Mouse (Mus musculus) limb, embryonic 15.5 days (tissue): ENCODE results near the gene Ptprn2. TPM values are rescaled to one million over a fixed set of nuclear protein-coding genes. Genes with fewer than 3 reads are reported as not detected.

Experiments used
- ATAC-seq: fragments of 200-750 bp; cut with Nextera tagmentation; 2 replicates; pipeline ENCODE4 v1.8.0; 2017; ENCODE audit warnings: low read depth, moderate TSS enrichment; ENCODE audit not compliant: insufficient number of reproducible peaks, low FRiP score, low TSS enrichment
- H3K27ac ChIP-seq: fragments of 300-500 bp; sonication (generic); 2 replicates; pipeline ENCODE4 v1.5.1; 2015; ENCODE audit warnings: moderate library complexity, mild to moderate bottlenecking, inconsistent platforms
- H3K27me3 ChIP-seq: fragments of 300-500 bp; sonication (generic); 2 replicates; pipeline ENCODE4 v1.6.1; 2015; ENCODE audit warnings: inconsistent platforms
- H3K36me3 ChIP-seq: fragments of 300-500 bp; sonication (generic); 2 replicates; pipeline ENCODE4 v1.6.1; 2015; ENCODE audit warnings: inconsistent platforms
- H3K4me1 ChIP-seq: fragments of 300-500 bp; sonication (generic); 2 replicates; pipeline ENCODE4 v1.6.1; 2015; ENCODE audit warnings: inconsistent platforms
- H3K4me2 ChIP-seq: fragments of 300-500 bp; sonication (generic); 2 replicates; pipeline ENCODE4 v1.6.1; 2015; ENCODE audit warnings: mild to moderate bottlenecking, inconsistent platforms
- H3K4me3 ChIP-seq: fragments of 300-500 bp; sonication (generic); 2 replicates; pipeline ENCODE4 v1.5.1; 2015; ENCODE audit warnings: mild to moderate bottlenecking, inconsistent platforms
- H3K9ac ChIP-seq: fragments of 300-500 bp; sonication (generic); 2 replicates; pipeline ENCODE4 v1.6.1; 2015; ENCODE audit warnings: inconsistent platforms
- H3K9me3 ChIP-seq: fragments of 300-500 bp; sonication (generic); 2 replicates; pipeline ENCODE4 v1.6.1; 2016; ENCODE audit warnings: inconsistent platforms
- WGBS: fragments of 180-500 bp; shearing (Covaris S2); methylation state at CpG from one replicate; pipeline ENCODE4 v1.1.7; 2015; 5-methylcytosine and 5-hydroxymethylcytosine counted together
- polyA plus RNA-seq: library from polyadenylated mRNA; unstranded; fragments of >200 nt; fragmentation: Nextera tagmentation; extraction: Ambion mirVana; gene quantifications from 2 replicates; pipeline ENCODE4 v1.2.1, GENCODE M21; 2015

Gene Ptprn2
- polyA plus RNA-seq, 1 experiment from 2014 or later, result 0.15 TPM

GRCm38 (mm10) chr12:117159669-117160210 lies 674.2 kb downstream of the Ptprn2 start:
- H3K36me3 ChIP-seq, result no peaks in the 10 kb centered on the region
- H3K9ac ChIP-seq, result no peak overlapping the region
- H3K27me3 ChIP-seq, result peaks cover 78% of the 10 kb centered on the region
- peaks cover 26% of the 10 kb centered on the region for H3K4me1 ChIP-seq
- no peaks in the 10 kb centered on the region for H3K9me3 ChIP-seq
- no peak overlapping the region for H3K27ac ChIP-seq
- WGBS, result 8% methylated on average over 15 of the region's 15 CpGs
- peak overlapping the region; percentile 53 for H3K4me2 ChIP-seq
- H3K4me3 ChIP-seq, result peak overlapping the region; percentile 29
- no peak for ATAC-seq

GRCm38 (mm10) chr12:117160211-117160891 lies 674.8 kb downstream of the Ptprn2 start:
- WGBS, result 5% methylated on average over 30 of the region's 30 CpGs
- Histone ChIP-seq H3K36me3 (no peaks in the 10 kb centered on the region), H3K9ac (no peak overlapping the region), H3K9me3 (no peaks in the 10 kb centered on the region), H3K4me3 (peak overlapping the region; percentile 29), H3K4me1 (peaks cover 19% of the 10 kb centered on the region), H3K27me3 (peaks cover 72% of the 10 kb centered on the region), H3K27ac (no peak overlapping the region), H3K4me2 (peak overlapping the region; percentile 53)
- no peak for ATAC-seq

DNA sequence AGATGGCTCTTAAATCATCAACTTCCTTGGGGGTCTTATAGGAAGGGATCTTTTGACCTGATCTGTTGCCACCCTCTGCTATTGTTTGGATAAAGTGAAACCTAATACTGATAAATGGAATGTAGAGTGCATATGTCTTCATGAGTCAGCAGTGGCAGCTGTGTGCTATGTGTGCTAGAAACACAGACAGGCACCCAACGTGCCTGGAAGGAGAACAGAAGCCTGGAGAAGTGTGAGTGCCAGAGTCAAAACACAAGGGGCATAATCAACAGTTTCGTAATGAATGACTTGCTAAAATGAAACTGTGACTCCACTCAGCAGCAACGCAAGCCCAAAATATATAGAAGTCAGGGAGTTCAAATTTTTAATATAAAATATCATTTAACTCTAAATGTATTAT lies 676.7 kb downstream of the Ptprn2 start:
- Histone ChIP-seq H3K4me2 (no peak overlapping the region), H3K9ac (no peak overlapping the region), H3K36me3 (no peaks in the 10 kb centered on the region), H3K9me3 (no peaks in the 10 kb centered on the region), H3K27me3 (peaks cover 58% of the 10 kb centered on the region), H3K27ac (no peak overlapping the region), H3K4me3 (no peak overlapping the region), H3K4me1 (peaks cover 17% of the 10 kb centered on the region)
- 58% methylated on average over 3 of the region's 3 CpGs for WGBS
- no peak for ATAC-seq

GRCm38 (mm10) chr12:117163789-117164188 lies 678.3 kb downstream of the Ptprn2 start:
- Histone ChIP-seq H3K27ac (no peak overlapping the region), H3K9me3 (no peaks in the 10 kb centered on the region), H3K36me3 (no peaks in the 10 kb centered on the region), H3K9ac (no peak overlapping the region), H3K27me3 (peaks cover 42% of the 10 kb centered on the region), H3K4me1 (peaks cover 17% of the 10 kb centered on the region), H3K4me3 (no peak overlapping the region), H3K4me2 (no peak overlapping the region)
- no peak for ATAC-seq
- 44% methylated on average over 3 of the region's 3 CpGs for WGBS

DNA sequence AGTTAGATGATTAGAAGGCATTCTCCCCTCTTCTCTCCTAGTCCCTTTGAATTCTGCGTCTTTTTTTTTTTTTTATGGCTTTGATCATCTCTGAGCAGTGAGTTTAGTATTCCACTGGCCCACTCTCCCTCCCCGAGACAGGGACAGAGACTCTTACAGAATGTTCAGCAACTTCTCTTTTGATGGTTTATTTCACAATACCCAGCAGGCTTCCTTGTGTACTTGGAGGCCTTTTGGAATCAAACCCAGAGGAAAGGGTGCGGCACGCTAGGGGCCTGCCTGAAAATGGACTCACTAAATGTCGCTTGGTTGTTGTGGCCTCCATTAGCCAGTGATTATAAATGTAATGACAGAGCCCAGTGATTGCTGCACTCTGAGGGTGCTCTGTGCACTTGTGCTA lies 680.7 kb downstream of the Ptprn2 start:
- Histone ChIP-seq H3K27ac (no peak overlapping the region), H3K4me2 (no peak overlapping the region), H3K36me3 (no peaks in the 10 kb centered on the region), H3K4me3 (no peak overlapping the region), H3K9me3 (no peaks in the 10 kb centered on the region), H3K27me3 (peaks cover 17% of the 10 kb centered on the region), H3K9ac (no peak overlapping the region), H3K4me1 (no peaks in the 10 kb centered on the region)
- no peak for ATAC-seq
- 70% methylated on average over 5 of the region's 5 CpGs for WGBS

DNA sequence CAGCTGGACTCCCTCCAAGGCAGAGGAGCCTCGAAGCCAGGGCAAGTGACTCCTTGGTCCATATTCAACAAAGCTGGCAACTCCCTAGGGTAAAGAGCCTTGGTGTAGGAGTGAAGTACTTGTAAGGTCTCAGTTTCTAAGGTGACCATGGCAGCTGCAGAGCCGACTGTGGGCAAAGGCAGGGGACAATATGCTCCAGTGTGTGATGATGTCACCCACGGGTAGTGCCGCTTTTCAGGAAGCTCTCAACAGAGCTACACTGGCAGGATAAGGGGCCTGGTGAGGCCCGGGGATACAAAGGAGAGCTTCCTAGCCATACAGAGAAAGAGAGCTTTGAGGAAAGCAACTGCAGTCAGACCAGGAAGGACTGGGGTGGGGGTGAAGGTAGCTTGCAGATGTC lies 684.1 kb downstream of the Ptprn2 start:
- WGBS, result 59% methylated on average over 5 of the region's 5 CpGs
- no peak overlapping the region for H3K4me3 ChIP-seq
- no peaks in the 10 kb centered on the region for H3K9me3 ChIP-seq
- no peak overlapping the region for H3K4me2 ChIP-seq
- H3K27me3 ChIP-seq, result no peaks in the 10 kb centered on the region
- no peak overlapping the region for H3K27ac ChIP-seq
- peaks cover 19% of the 10 kb centered on the region for H3K4me1 ChIP-seq
- H3K9ac ChIP-seq, result no peak overlapping the region
- ATAC-seq, result no peak
- H3K36me3 ChIP-seq, result no peaks in the 10 kb centered on the region

DNA sequence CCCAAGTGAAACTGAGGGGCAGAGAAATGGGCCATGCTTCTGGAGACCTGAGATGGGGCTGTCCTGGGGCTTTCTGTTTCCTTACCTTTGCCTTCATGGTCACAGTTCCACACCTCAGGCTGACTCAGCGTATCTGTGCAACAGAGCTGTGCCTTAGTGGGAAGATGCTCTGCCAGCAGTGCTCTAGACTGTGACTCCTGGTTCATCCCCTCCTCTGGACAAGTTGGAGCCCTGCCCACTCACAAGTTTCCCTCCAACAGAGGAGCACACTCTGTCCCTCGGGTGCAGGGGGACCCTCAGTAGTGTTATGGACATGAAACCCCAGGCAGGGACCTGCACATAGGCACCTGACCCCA lies 687.0 kb downstream of the Ptprn2 start:
- ATAC-seq, result no peak; the same call in 1 of the 2 replicates
- no peak overlapping the region for H3K27ac ChIP-seq
- H3K4me1 ChIP-seq, result peaks cover 19% of the 10 kb centered on the region
- no peaks in the 10 kb centered on the region for H3K9me3 ChIP-seq
- no peaks in the 10 kb centered on the region for H3K36me3 ChIP-seq
- H3K27me3 ChIP-seq, result no peaks in the 10 kb centered on the region
- 48% methylated on average over 2 of the region's 2 CpGs for WGBS
- no peak overlapping the region for H3K9ac ChIP-seq
- H3K4me2 ChIP-seq, result no peak overlapping the region
- H3K4me3 ChIP-seq, result no peak overlapping the region

DNA sequence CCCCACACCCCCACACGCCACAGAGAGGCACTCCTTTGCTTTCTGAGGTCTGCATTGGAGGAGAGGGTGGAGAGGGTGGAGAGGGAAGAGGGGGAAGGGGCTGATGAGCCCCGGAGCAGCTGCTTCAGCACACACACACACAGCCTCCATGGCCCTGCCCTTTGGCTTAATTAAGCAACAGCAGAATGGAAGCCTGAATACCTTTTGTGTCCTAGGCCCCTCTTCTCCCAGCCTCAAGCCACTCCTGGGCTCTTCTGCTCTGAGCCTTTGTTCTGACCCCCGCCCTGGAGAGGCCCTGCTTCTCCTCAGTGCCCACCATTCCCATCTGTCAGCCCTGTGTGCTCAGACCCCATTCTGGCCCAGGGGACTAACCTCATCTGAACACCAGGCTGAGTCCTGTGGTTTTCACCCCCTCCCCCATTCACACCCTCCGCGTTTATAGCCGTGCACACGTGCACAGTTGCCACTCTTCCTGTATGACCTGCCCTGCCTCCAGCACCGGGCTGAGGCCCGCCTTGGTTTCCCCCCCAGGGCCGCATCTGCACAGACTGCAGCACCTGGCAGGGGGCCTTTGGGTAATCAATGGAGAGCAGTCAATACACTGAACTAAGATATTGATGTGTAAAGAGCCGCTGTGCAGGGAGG lies 687.5 kb downstream of the Ptprn2 start:
- Histone ChIP-seq H3K9ac (no peak overlapping the region), H3K4me2 (no peak overlapping the region), H3K4me1 (peaks cover 19% of the 10 kb centered on the region), H3K9me3 (no peaks in the 10 kb centered on the region), H3K27me3 (no peaks in the 10 kb centered on the region), H3K27ac (no peak overlapping the region), H3K36me3 (no peaks in the 10 kb centered on the region), H3K4me3 (no peak overlapping the region)
- 18% methylated on average over 11 of the region's 11 CpGs for WGBS
- ATAC-seq, result peak; percentile 52; the same call in 1 of the 2 replicates

DNA sequence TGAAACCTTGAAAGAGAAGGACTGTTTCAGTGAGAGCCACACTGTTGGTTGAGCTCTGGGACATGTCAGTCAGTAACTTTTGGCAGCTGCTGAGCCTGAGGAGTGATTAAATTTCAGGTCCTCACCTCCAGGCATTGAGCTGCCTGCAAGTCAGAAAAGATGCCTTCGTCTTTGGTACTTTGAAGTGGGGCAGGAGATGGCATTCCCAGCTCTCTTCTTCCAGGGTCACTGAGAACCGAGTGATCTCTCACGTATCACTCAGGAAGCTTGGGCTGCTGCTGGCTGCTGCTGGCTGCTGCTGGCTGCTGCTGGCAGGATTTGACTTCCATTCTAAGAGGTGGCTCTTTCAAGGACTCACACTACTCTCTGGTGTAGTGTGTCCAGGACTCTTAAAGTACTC lies 688.7 kb downstream of the Ptprn2 start:
- no peak for ATAC-seq
- WGBS, result 27% methylated on average over 3 of the region's 3 CpGs

GRCm38 (mm10) chr12:117175072-117175681 lies 689.7 kb downstream of the Ptprn2 start:
- no peak overlapping the region for H3K27ac ChIP-seq
- H3K27me3 ChIP-seq, result no peaks in the 10 kb centered on the region
- 87% methylated on average over 15 of the region's 15 CpGs for WGBS
- no peaks in the 10 kb centered on the region for H3K9me3 ChIP-seq
- no peak overlapping the region for H3K4me3 ChIP-seq
- no peak for ATAC-seq
- H3K36me3 ChIP-seq, result no peaks in the 10 kb centered on the region
- H3K4me1 ChIP-seq, result peaks cover 19% of the 10 kb centered on the region
- no peak overlapping the region for H3K9ac ChIP-seq
- no peak overlapping the region for H3K4me2 ChIP-seq

More for the DNA sequence above, 688.7 kb downstream of the Ptprn2 start:
- Histone ChIP-seq H3K27me3 (no peaks in the 10 kb centered on the region), H3K36me3 (no peaks in the 10 kb centered on the region), H3K9ac (no peak overlapping the region), H3K4me1 (peaks cover 19% of the 10 kb centered on the region), H3K4me3 (no peak overlapping the region), H3K4me2 (no peak overlapping the region), H3K27ac (no peak overlapping the region), H3K9me3 (no peaks in the 10 kb centered on the region)

DNA sequence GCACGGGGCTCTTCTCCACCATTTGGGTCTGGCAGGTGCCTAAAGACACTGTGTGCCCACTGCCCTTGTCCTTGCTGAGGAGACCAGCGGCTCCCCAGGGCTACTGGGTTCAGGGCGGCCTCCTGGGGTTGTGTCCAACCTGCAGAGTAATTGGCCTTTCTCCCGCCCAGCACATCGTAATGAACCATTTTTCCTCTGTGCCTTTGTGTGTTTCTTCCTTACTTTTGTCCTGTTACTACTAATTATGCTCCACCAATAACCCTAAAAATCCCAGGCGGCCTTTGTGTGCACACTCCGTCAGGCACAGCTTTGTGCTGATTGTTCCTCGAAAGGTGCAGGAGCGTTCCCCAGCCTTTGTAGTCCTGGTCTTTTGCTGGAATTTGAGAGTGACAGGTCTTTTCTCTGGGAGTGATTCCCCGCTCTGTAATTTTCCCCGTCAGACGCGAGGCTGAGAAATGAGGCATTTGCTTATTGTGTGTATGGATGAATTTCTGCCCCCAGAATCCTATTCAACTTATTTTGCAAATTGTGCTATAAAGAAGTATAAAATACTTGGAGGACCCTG lies 690.8 kb downstream of the Ptprn2 start:
- Histone ChIP-seq H3K27me3 (no peaks in the 10 kb centered on the region), H3K9ac (no peak overlapping the region), H3K36me3 (no peaks in the 10 kb centered on the region), H3K4me2 (no peak overlapping the region), H3K4me1 (peaks cover 19% of the 10 kb centered on the region), H3K4me3 (no peak overlapping the region), H3K9me3 (no peaks in the 10 kb centered on the region), H3K27ac (no peak overlapping the region)
- 68% methylated on average over 13 of the region's 13 CpGs for whole genome bisulfite sequencing
- ATAC-seq, result no peak

DNA sequence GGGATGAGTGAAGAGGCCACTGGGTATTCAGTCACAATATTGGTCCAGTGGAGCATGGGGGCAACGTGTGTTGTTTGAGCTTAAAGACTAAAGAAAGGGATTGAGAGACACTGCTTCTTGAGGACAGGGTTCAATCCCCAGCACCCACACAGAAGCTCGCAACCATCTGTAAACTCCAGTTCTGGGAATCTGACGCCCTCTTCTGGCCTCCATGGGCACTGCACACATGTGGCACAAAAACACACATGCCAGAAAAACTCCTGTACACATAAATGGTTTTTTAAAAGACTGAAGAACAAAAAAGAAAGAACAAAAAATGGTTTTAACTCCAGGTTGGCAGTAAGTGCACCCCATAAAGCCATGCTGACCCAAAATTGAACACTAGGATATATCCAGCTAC lies 701.6 kb downstream of the Ptprn2 start:
- H3K9ac ChIP-seq, result no peak overlapping the region
- H3K4me1 ChIP-seq, result no peaks in the 10 kb centered on the region
- H3K27me3 ChIP-seq, result no peaks in the 10 kb centered on the region
- no peak overlapping the region for H3K4me3 ChIP-seq
- 86% methylated on average over 3 of the region's 3 CpGs for WGBS
- H3K36me3 ChIP-seq, result no peaks in the 10 kb centered on the region
- no peak overlapping the region for H3K27ac ChIP-seq
- ATAC-seq, result no peak
- H3K9me3 ChIP-seq, result no peaks in the 10 kb centered on the region
- H3K4me2 ChIP-seq, result no peak overlapping the region
